Mouse (Mus musculus) lung, postnatal 10 days (tissue): Measurements from ENCODE around the gene Aldh3b1.
"Not testable (repeated sequence)": the region's sequence is repeated elsewhere in the genome, so short reads cannot be mapped to it uniquely, and the experiment has no call there.

Source experiments
- DNase-seq: peaks from one replicate; pipeline ENCODE4 v3.0.0; 2021

Gene Aldh3b1

DNA sequence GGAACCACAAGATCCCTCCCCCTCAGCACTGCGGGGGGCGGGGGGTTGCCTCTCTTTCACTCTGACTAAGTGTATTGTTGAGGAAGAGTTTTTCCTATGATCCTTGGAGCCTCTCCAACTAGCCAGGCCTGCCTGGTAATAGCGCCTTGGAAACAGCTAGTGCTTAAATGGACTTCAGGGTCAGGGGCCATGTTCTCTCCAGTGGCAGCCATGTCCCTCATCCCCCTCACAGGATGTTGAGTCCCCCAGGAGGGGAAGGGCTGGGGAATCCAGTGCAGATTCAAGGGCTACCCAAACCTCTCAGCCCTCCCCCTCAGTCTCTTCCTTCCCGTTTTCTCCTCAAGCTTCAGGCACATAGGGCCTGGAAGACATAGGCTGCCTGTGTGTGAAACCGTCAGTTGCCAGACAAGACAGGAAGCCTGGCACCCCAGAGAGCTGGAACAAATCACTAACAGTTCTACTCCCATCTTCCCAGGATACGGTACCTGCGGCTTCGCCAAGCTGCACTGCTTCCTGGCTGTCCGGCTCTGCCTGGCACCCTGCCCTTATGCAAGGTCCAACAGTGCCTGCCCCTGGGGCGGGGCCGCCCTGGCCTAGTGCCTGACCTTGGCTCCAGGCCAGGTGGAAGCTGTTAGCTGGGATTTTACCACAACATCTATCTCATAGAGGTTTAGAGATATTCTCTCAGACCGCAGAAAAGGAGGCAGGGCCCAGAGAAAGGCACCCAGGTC, at the start of gene Aldh3b1:
TSS of gene Aldh3b1 (minus strand) at position 598 of the 731 bp plus-strand sequence.
- peak; percentile 93 for DNase-seq

DNA sequence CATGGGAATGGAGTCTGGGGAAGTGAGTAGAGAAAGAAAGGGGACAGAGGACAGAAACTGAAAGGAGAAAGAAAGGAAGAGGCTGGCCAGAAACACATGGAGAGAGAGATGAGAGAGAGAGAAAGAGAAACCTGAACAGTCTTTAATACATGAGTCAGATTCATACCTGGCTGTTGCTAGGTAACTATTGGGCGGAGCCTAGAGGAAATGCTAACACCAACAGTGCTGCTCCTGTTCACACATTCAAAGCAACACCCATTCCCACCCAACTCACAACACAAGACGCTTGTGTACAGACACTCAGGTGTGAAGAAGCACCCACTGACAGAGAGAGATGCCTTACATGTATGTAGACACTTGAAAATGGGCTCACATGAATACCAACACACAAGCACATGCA, 46.3 kb upstream of the Aldh3b1 start:
- DNase-seq = peak; percentile 16

DNA sequence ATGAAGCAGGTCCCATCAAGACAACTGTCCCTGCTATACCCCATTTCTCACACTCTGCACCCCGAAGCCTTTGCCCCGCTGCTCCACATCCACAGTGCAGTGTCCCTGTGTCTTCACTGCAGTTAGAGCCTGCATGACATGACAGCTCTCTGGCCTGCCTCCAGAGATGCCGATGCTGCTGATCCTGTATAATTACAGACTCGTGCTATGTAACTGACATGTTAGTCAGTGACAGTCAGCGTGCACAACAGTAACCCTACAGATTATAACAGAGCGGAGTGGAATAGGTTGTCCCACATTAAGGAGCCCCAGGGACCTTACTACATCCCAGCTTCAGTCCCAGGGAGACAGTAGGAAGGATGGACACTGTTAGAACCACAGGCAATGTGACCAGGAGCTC, 45.0 kb upstream of the Aldh3b1 start:
- DNase-seq = not testable (repeated sequence)

DNA sequence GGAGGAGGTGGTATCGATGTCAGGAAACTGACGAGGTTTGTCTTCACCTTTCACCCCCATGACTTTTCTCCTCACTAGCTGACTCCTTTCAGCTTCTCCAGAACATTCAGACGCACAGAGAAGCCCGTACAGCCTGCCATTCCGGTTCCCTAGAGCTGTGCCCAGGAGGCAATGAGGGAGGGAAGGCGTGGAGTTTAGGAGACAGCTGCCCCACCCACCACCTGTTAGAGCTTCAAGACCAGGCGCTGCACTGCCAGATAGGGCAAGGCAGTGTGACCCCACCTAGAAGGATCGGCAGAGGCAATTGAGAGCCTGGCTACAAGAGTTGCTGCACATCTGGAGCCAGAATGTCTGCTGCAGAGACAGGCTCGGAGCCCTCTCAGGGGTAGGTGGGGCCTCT, 42.6 kb upstream of the Aldh3b1 start, which contains the start of gene Aldh3b2:
TSS of gene Aldh3b2 (plus strand) at position 100 of the 400 bp plus-strand sequence.
- no peak for DNase-seq

- DNase-seq = no peak
Observed at GRCm38 (mm10) chr19:3967258-3967657, 37.6 kb upstream of the Aldh3b1 start.

GRCm38 (mm10) chr19:3966330-3967075, 36.9 kb upstream of the Aldh3b1 start:
- DNase-seq = no peak

DNA sequence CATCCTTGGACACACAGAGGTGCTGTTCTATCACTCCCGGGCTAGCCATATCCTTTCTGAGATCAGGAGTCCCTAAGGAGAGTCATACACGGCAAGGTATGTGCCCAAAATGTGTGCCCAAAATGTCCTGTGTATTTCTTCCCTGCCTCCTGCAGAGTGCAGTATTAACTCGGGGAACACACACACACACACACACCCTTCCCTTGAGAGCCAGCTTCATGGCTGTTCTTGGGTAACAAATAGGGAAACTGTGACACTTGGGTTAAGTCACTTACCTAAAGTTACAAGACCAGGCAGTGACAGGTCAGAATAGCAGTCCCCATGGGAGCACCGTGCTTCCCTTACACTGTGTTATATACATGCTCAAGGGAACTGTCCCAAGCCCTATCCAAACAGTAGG, 34.4 kb upstream of the Aldh3b1 start:
- DNase-seq = no peak

GRCm38 (mm10) chr19:3962469-3962868, 32.9 kb upstream of the Aldh3b1 start:
- peak; percentile 77 for DNase-seq

- DNase-seq = not testable (repeated sequence)
Observed at GRCm38 (mm10) chr19:3961805-3962204, 32.2 kb upstream of the Aldh3b1 start.

- DNase-seq = peak; percentile 52
Observed at GRCm38 (mm10) chr19:3960211-3960610, 30.6 kb upstream of the Aldh3b1 start.

DNA sequence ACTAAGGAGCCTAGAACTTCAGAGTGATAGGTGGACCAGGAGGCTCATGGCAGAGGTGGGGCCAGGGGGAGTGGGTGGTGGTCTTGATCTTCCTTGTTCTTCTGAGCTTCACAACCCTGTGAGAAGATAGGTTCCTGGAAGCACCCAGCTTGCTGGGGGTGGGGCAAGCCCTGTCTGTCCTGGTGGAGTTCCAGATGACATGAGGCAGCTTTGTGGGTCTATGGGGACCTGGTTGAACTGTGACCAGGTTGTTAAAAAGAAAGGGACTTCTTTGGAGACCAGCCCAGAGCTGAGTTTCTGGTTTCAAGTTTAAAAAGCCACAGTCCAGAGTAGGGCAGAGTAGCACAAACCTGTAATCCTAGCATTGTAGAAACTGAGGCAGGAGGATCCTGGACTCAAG, 29.4 kb upstream of the Aldh3b1 start:
- no peak for DNase-seq

GRCm38 (mm10) chr19:3958470-3958869, 28.9 kb upstream of the Aldh3b1 start, which contains the start of gene Aldh3b3:
TSS of gene Aldh3b3 (plus strand) at chr19:3958645.
- peak; percentile 36 for DNase-seq

DNA sequence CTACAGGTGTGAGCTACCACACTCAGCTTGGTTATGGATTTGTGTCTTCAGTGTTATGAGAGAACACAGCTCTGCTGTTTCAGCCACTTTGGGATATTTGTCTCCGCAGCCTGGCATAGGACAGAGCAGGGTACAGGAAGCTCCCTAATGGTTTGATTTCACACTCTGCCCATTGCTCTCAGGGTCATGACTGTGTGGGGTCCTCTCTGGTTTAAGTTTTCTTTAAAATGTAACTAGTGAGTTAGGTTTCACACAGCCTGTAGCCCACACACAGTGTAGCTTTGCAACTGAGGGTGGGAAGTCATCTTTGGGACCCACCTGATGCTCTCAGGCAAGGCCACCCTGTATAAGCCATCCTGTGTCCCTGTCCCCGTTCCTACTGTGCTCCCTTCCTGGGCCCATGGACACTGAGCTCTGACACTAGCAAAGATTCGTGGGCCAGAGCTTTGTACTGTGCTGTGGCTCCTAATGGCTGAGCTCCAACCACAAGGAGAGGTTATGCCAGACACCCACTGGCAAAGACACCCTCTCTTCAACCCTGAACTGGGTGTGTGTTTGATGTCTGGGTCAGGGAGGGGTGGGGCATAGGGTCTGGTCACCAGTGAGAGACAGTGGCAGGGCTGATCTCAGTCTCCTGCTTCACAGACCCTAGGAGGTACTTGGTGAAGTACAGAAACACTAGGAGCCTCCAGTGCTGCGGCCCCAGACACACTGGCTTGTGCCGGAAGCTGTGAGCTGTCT, 27.9 kb upstream of the Aldh3b1 start:
- DNase-seq = not testable (repeated sequence)

- no peak for DNase-seq
Observed at GRCm38 (mm10) chr19:3955804-3956203, 26.2 kb upstream of the Aldh3b1 start.

- DNase-seq = no peak
Observed at GRCm38 (mm10) chr19:3955033-3955432, 25.4 kb upstream of the Aldh3b1 start.

GRCm38 (mm10) chr19:3952099-3952498, 22.5 kb upstream of the Aldh3b1 start:
- DNase-seq = no peak

DNA sequence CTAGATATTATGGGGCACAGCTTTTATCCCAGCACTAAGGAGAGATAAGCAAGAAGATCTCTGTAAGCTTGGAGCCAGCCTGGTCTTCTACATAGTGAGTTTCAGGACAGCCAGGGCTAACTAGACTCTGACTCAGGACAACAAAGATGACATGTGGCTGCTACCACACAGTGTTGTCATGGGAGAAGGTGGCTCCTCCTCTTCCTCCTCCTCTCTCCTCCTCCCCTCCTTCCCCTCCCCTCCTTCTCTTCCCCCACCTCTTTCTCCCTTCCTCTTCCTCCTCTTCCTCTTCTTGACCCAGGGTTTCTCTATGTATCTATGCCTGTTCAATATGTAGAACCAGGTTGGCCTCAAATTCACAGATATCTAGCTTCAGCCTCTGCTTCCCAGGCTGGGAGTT, 21.9 kb upstream of the Aldh3b1 start:
- no peak for DNase-seq

- DNase-seq = no peak
Observed at GRCm38 (mm10) chr19:3950331-3950730, 20.7 kb upstream of the Aldh3b1 start.

GRCm38 (mm10) chr19:3948546-3948945, 18.9 kb upstream of the Aldh3b1 start:
- no peak for DNase-seq

GRCm38 (mm10) chr19:3947813-3948212, 18.2 kb upstream of the Aldh3b1 start:
- DNase-seq = no peak

GRCm38 (mm10) chr19:3946715-3947114, 17.1 kb upstream of the Aldh3b1 start:
- DNase-seq = peak; percentile 82

DNA sequence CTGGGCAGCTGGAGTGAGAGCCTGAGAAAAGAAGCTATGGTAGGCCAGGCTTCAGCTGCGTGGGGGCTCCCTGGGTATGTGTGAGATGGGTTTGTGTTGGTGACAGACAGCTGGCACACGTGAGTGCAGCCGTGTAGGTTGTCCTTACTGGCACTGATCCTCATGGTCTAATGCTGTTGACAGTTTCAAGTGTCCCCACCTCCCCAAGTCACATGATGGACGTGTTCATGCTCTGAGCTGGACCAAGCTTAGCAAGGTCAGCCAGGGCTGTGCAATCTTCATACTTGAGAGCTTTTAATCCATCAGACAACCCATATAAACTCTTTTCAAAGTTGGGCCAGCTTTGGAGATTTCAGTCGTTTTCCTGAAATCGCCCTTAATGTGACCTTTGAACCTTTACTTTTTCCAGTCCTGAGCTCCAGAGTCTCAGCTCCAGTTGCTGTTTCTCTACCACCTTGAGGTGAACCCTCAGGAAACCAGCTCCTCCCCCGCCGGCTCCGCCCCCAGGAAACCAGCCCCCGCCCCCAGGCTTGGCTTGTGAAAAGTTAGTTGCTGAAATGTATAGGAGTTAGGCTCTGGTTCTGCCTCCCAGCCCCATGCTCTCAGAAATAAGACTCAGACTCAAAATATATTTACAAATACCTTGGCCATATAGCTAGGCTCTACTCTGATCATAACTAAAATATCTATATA, 16.4 kb upstream of the Aldh3b1 start:
- no peak for DNase-seq
